Mouse (Mus musculus): ENCODE results near the gene Ubtd2. TPM values are rescaled to one million over a fixed set of nuclear protein-coding genes. Genes with fewer than 3 reads are reported as not detected.

Ubtd2 gene
- polyA plus RNA-seq, 1 experiment from 2014 or later = 43.0 TPM

DNA sequence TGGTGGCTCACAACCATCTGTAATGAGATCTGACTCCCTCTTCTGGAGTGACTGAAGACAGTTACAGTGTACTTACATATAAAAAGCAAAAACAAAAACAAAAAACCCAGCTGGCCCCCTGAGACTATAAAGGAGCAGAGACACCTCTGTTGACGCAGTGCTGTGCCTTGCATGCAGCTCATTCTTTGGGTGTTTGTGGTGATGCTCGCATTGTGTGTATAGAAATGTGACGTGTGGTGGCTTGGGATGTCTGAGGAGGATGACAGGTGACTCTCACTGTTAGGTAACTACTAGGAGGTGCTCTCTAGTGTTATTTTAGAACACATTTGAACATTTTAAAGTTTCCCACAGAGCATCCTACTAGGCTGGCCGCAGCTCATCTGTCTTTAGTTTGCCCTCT, 80.5 kb downstream of the Ubtd2 start:
- WGBS = 95% methylated on average over 4 of the region's 4 CpGs
- H3K4me1 ChIP-seq (ENCODE audit: control insufficient read depth, insufficient read depth, low read length) = peaks cover 12% of the 10 kb centered on the region

DNA sequence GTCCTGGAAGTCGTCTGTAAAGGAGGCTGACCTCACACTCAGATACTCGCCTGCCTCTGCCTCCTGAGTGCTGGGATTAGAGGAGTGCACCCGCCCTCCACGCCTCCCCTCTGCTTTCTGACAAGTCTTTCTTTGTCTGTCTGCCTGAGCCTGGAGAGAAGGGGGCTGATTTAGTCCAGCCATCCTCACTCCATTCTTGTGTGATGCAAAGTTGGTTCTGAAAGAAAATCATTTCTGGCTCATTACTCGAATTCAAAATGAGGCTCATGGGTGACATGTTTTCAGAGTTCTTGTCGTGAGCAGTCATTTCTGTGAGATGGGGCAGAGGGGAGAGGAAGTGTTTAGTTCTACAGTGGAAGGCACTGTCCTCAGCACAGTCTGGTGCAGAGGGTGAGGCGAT, 81.8 kb downstream of the Ubtd2 start:
- no peak overlapping the region for H3K4me2 ChIP-seq (ENCODE audit: low read length)
- H3K9me3 ChIP-seq (replicated peaks; ENCODE audit: control insufficient read depth, low read length, poor library complexity, severe bottlenecking) = no peaks in the 10 kb centered on the region
- H3K36me3 ChIP-seq (ENCODE audit: control insufficient read depth, insufficient read depth, low read length) = no peaks in the 10 kb centered on the region
- H3K27ac ChIP-seq (ENCODE audit: low read length) = no peak overlapping the region
- no peak overlapping the region for H3K9ac ChIP-seq (ENCODE audit: low read depth, low read length)
- no peak for ATAC-seq
- no peaks in the 10 kb centered on the region for H3K27me3 ChIP-seq (ENCODE audit: control insufficient read depth, insufficient read depth, low read depth, low read length)
- peaks cover 12% of the 10 kb centered on the region for H3K4me1 ChIP-seq (ENCODE audit: control insufficient read depth, insufficient read depth, low read length)
- H3K4me3 ChIP-seq (ENCODE audit: low read depth, low read length) = no peak overlapping the region
- WGBS = 22% methylated on average over 7 of the region's 7 CpGs

More for the DNA sequence above, 80.5 kb downstream of the Ubtd2 start:
- no peak overlapping the region for H3K4me2 ChIP-seq (ENCODE audit: low read length)
- H3K27ac ChIP-seq (ENCODE audit: low read length) = no peak overlapping the region
- no peak overlapping the region for H3K4me3 ChIP-seq (ENCODE audit: low read depth, low read length)
- H3K9me3 ChIP-seq (replicated peaks; ENCODE audit: control insufficient read depth, low read length, poor library complexity, severe bottlenecking) = no peaks in the 10 kb centered on the region
- H3K27me3 ChIP-seq (ENCODE audit: control insufficient read depth, insufficient read depth, low read depth, low read length) = peaks cover 3% of the 10 kb centered on the region; the same call in 1 of the 2 replicates
- H3K9ac ChIP-seq (ENCODE audit: low read depth, low read length) = no peak overlapping the region
- ATAC-seq = no peak
- no peaks in the 10 kb centered on the region for H3K36me3 ChIP-seq (ENCODE audit: control insufficient read depth, insufficient read depth, low read length)

DNA sequence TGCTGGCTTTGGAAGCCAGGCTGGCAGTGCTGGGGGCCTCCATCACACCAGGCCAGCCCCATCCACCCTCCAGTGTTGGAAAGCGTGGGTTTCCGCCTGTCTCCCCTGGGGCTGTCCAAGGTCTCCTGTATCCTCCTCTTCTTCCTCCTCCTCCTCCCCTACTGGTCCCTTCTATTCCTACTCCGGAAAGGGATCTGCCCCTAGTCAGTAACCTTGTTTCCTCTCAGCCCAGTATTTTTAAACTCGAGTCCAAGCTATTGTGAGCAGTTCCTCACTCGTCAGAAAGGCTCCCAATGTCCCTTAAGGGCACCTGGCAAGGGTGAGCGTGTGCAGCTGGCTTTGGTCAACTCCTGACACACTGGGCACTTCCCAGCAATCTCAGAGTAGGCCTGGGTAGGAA, 83.3 kb downstream of the Ubtd2 start:
- Histone ChIP-seq H3K9ac (ENCODE audit: low read depth, low read length) (no peak overlapping the region), H3K9me3 (replicated peaks; ENCODE audit: control insufficient read depth, low read length, poor library complexity, severe bottlenecking) (no peaks in the 10 kb centered on the region), H3K4me3 (ENCODE audit: low read depth, low read length) (no peak overlapping the region), H3K27ac (ENCODE audit: low read length) (no peak overlapping the region), H3K27me3 (ENCODE audit: control insufficient read depth, insufficient read depth, low read depth, low read length) (no peaks in the 10 kb centered on the region), H3K4me1 (ENCODE audit: control insufficient read depth, insufficient read depth, low read length) (peaks cover 8% of the 10 kb centered on the region), H3K4me2 (ENCODE audit: low read length) (no peak overlapping the region), H3K36me3 (ENCODE audit: control insufficient read depth, insufficient read depth, low read length) (no peaks in the 10 kb centered on the region)
- 80% methylated on average over 6 of the region's 6 CpGs for WGBS
- no peak for ATAC-seq

DNA sequence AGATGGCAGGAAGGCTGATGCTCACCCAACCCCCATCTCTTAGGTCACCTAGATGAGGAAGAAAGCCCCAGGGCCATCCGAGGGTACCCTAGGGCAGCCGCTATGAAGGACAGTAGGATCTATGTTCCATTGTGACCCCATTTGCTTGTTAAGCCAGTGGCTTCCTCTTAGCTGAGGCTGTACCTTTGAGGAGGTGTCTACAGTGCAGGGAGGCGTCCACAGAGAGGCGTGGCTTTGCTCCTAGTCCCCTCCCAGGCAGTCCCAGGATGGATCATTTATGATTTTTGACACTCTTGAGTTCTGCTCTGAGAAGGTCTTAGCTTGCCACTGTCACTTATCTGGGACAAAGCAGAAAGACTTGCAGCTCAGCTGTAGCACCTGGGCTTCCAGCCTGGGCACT, 83.7 kb downstream of the Ubtd2 start:
- WGBS = 89% methylated on average over 4 of the region's 4 CpGs
- ATAC-seq = no peak
- H3K9ac ChIP-seq (ENCODE audit: low read depth, low read length) = no peak overlapping the region

DNA sequence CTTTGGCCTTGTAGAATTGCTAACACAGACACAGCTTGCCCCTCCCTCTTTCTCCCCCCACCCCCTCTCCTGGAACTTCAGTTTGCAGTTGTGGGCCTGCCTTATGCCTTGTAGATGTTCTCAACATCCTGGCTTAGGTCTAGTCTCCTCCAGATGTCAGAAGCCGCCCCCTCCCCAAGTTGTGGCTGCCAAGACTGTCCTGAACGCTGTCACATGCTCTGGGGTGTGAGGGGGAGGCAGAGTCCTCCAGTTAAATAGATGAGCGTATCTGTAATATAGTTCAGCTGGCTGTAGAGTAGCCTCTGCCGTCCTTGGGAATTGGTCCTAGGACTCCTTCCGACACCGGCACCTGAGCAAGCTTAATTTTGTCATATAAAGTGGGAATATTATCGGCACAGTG, 84.5 kb downstream of the Ubtd2 start:
- no peaks in the 10 kb centered on the region for H3K36me3 ChIP-seq (ENCODE audit: control insufficient read depth, insufficient read depth, low read length)
- no peaks in the 10 kb centered on the region for H3K4me1 ChIP-seq (ENCODE audit: control insufficient read depth, insufficient read depth, low read length)
- ATAC-seq = no peak
- no peak overlapping the region for H3K9ac ChIP-seq (ENCODE audit: low read depth, low read length)
- 89% methylated on average over 7 of the region's 7 CpGs for WGBS
- no peak overlapping the region for H3K4me2 ChIP-seq (ENCODE audit: low read length)
- no peaks in the 10 kb centered on the region for H3K27me3 ChIP-seq (ENCODE audit: control insufficient read depth, insufficient read depth, low read depth, low read length)
- H3K9me3 ChIP-seq (replicated peaks; ENCODE audit: control insufficient read depth, low read length, poor library complexity, severe bottlenecking) = no peaks in the 10 kb centered on the region
- H3K4me3 ChIP-seq (ENCODE audit: low read depth, low read length) = no peak overlapping the region
- no peak overlapping the region for H3K27ac ChIP-seq (ENCODE audit: low read length)

More for the DNA sequence above, 83.7 kb downstream of the Ubtd2 start:
- H3K4me2 ChIP-seq (ENCODE audit: low read length) = no peak overlapping the region
- H3K9me3 ChIP-seq (replicated peaks; ENCODE audit: control insufficient read depth, low read length, poor library complexity, severe bottlenecking) = no peaks in the 10 kb centered on the region
- no peaks in the 10 kb centered on the region for H3K36me3 ChIP-seq (ENCODE audit: control insufficient read depth, insufficient read depth, low read length)
- H3K27ac ChIP-seq (ENCODE audit: low read length) = no peak overlapping the region
- H3K27me3 ChIP-seq (ENCODE audit: control insufficient read depth, insufficient read depth, low read depth, low read length) = no peaks in the 10 kb centered on the region
- no peak overlapping the region for H3K4me3 ChIP-seq (ENCODE audit: low read depth, low read length)
- H3K4me1 ChIP-seq (ENCODE audit: control insufficient read depth, insufficient read depth, low read length) = peaks cover 4% of the 10 kb centered on the region

DNA sequence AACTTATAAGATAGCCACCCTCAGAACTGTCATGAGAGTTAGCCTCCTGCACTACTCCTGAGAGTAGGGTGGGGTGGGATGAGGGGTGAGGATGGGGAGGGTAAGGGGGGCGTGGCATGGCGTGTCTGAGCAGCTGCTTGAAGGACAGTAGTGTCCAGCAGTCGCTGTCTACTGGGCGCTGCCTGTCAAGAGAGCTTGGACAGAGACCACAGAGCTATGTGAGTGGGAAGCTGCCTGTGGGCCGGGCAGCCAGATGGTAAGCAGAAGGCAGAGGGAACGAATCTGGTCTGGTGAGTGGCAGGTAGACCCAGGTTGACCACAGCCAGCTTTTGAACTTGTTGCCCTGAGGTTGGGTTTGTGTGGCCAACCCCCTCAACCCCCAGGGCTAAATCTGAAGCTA, 85.3 kb downstream of the Ubtd2 start:
- peaks cover under 1% of the 10 kb centered on the region; the same call in 1 of the 2 replicates for H3K4me1 ChIP-seq (ENCODE audit: control insufficient read depth, insufficient read depth, low read length)
- no peak overlapping the region for H3K27ac ChIP-seq (ENCODE audit: low read length)
- H3K4me3 ChIP-seq (ENCODE audit: low read depth, low read length) = no peak overlapping the region
- H3K36me3 ChIP-seq (ENCODE audit: control insufficient read depth, insufficient read depth, low read length) = no peaks in the 10 kb centered on the region
- no peaks in the 10 kb centered on the region for H3K27me3 ChIP-seq (ENCODE audit: control insufficient read depth, insufficient read depth, low read depth, low read length)
- ATAC-seq = no peak
- no peak overlapping the region for H3K9ac ChIP-seq (ENCODE audit: low read depth, low read length)
- H3K9me3 ChIP-seq (replicated peaks; ENCODE audit: control insufficient read depth, low read length, poor library complexity, severe bottlenecking) = no peaks in the 10 kb centered on the region
- H3K4me2 ChIP-seq (ENCODE audit: low read length) = no peak overlapping the region
- WGBS = 85% methylated on average over 6 of the region's 6 CpGs

DNA sequence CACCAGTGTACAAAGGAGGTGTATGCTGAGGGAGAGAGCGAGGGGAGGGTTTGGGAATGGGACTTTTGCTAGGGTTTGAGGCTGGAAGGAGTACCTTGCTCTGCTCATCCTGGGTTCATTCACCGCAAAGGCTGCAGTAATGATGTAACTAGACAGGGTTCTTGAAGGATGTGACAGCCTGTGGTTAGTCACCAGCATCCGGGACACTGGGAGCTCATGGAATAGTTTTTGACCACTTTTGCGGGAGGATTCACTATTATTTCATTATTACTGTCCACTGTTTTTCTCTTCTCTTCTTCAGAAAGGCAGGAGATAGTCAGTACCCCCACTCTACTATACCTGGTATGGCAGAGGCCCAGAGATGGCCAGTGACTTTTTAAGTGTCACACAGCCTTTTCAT, 87.0 kb downstream of the Ubtd2 start:
- WGBS = 96% methylated on average over 4 of the region's 4 CpGs
- Histone ChIP-seq H3K27ac (ENCODE audit: low read length) (no peak overlapping the region), H3K27me3 (ENCODE audit: control insufficient read depth, insufficient read depth, low read depth, low read length) (no peaks in the 10 kb centered on the region), H3K9me3 (replicated peaks; ENCODE audit: control insufficient read depth, low read length, poor library complexity, severe bottlenecking) (no peaks in the 10 kb centered on the region), H3K36me3 (ENCODE audit: control insufficient read depth, insufficient read depth, low read length) (no peaks in the 10 kb centered on the region), H3K4me2 (ENCODE audit: low read length) (no peak overlapping the region), H3K4me1 (ENCODE audit: control insufficient read depth, insufficient read depth, low read length) (peaks cover 2% of the 10 kb centered on the region; the same call in 1 of the 2 replicates), H3K4me3 (ENCODE audit: low read depth, low read length) (no peak overlapping the region), H3K9ac (ENCODE audit: low read depth, low read length) (no peak overlapping the region)
- no peak for ATAC-seq

DNA sequence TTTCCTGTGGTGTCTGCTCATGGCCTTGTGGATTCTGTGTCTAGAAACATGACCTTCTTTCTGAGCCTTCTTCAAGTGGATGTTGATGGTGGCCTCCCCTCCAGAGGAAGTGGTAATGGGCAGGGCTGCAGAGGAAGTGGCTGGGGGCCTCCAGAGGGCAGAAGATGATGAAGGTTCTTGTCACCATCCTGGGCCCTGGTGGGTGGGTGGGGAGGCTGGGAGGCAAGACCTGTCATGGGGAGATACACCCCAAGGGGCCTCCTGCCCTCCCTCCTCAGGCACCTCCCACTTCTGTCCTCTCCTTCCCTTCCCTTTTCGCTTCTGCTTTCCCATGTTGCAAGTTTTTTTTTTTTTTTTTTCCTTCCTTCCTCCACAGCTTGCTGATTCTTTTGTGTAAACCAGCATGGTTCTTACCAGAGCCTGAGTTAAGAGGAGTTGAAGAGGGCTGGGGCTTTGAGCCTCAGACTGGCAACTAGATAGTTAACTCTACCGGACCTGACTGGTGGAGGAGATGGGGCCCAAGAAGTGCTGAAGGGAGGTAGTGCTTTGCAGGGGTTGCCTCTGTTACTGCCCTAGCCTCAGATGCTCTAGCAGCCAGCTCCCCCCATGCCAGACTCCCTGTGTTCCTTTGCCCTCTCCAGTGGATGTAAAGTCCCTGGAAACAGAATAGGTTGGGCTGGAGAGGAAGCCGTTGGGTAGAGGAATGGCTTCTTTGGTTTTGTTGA, 87.7 kb downstream of the Ubtd2 start:
- Histone ChIP-seq H3K36me3 (ENCODE audit: control insufficient read depth, insufficient read depth, low read length) (no peaks in the 10 kb centered on the region), H3K4me2 (ENCODE audit: low read length) (no peak overlapping the region), H3K4me1 (ENCODE audit: control insufficient read depth, insufficient read depth, low read length) (peaks cover 2% of the 10 kb centered on the region; the same call in 1 of the 2 replicates), H3K27ac (ENCODE audit: low read length) (no peak overlapping the region), H3K4me3 (ENCODE audit: low read depth, low read length) (no peak overlapping the region), H3K9ac (ENCODE audit: low read depth, low read length) (no peak overlapping the region), H3K27me3 (ENCODE audit: control insufficient read depth, insufficient read depth, low read depth, low read length) (no peaks in the 10 kb centered on the region), H3K9me3 (replicated peaks; ENCODE audit: control insufficient read depth, low read length, poor library complexity, severe bottlenecking) (no peaks in the 10 kb centered on the region)
- ATAC-seq = no peak
- WGBS = 37% methylated on average over 3 of the region's 3 CpGs

DNA sequence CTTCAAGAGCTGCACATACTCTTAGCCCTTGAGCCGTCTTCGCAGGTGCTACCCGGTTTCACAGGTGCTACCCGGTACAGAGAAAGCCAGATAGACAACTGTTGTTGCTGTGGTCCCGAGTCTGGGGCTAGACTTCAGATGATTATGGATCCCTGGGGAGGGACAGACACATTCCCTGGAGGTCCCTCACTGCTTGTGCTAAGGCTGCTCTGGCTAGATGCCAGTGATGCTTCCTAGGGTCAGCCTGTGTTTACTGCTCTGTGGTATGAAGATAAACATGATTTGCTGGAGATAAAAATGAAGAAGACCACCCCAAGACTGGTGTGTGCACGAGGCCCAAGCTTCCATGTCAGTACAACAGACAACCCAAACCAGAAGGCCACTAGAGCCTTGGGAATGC, 88.9 kb downstream of the Ubtd2 start:
- WGBS = 85% methylated on average over 6 of the region's 6 CpGs
- Histone ChIP-seq H3K4me1 (ENCODE audit: control insufficient read depth, insufficient read depth, low read length) (peaks cover 2% of the 10 kb centered on the region; the same call in 1 of the 2 replicates), H3K36me3 (ENCODE audit: control insufficient read depth, insufficient read depth, low read length) (no peaks in the 10 kb centered on the region), H3K4me3 (ENCODE audit: low read depth, low read length) (no peak overlapping the region), H3K9ac (ENCODE audit: low read depth, low read length) (no peak overlapping the region), H3K27ac (ENCODE audit: low read length) (no peak overlapping the region), H3K4me2 (ENCODE audit: low read length) (no peak overlapping the region), H3K9me3 (replicated peaks; ENCODE audit: control insufficient read depth, low read length, poor library complexity, severe bottlenecking) (no peaks in the 10 kb centered on the region), H3K27me3 (ENCODE audit: control insufficient read depth, insufficient read depth, low read depth, low read length) (no peaks in the 10 kb centered on the region)
- ATAC-seq = no peak

Data from midbrain, embryonic 16.5 days (tissue).